Mouse (Mus musculus) limb, embryonic 15.5 days (tissue): ENCODE measurements around the gene Rabl3. TPM values are rescaled to one million over a fixed set of nuclear protein-coding genes. Genes with fewer than 3 reads are reported as not detected.
A peak's percentile ranks its signal among the peaks of the same experiment; 100 is the strongest.

ENCODE experiments used
- ATAC-seq: fragments of 200-750 bp; cut with Nextera tagmentation; 2 replicates; pipeline ENCODE4 v1.8.0; 2017; ENCODE audit warnings: low read depth, moderate TSS enrichment; ENCODE audit not compliant: insufficient number of reproducible peaks, low FRiP score, low TSS enrichment
- H3K27ac ChIP-seq: fragments of 300-500 bp; sonication (generic); 2 replicates; pipeline ENCODE4 v1.5.1; 2015; ENCODE audit warnings: moderate library complexity, mild to moderate bottlenecking, inconsistent platforms
- H3K27me3 ChIP-seq: fragments of 300-500 bp; sonication (generic); 2 replicates; pipeline ENCODE4 v1.6.1; 2015; ENCODE audit warnings: inconsistent platforms
- H3K36me3 ChIP-seq: fragments of 300-500 bp; sonication (generic); 2 replicates; pipeline ENCODE4 v1.6.1; 2015; ENCODE audit warnings: inconsistent platforms
- H3K4me1 ChIP-seq: fragments of 300-500 bp; sonication (generic); 2 replicates; pipeline ENCODE4 v1.6.1; 2015; ENCODE audit warnings: inconsistent platforms
- H3K4me2 ChIP-seq: fragments of 300-500 bp; sonication (generic); 2 replicates; pipeline ENCODE4 v1.6.1; 2015; ENCODE audit warnings: mild to moderate bottlenecking, inconsistent platforms
- H3K4me3 ChIP-seq: fragments of 300-500 bp; sonication (generic); 2 replicates; pipeline ENCODE4 v1.5.1; 2015; ENCODE audit warnings: mild to moderate bottlenecking, inconsistent platforms
- H3K9ac ChIP-seq: fragments of 300-500 bp; sonication (generic); 2 replicates; pipeline ENCODE4 v1.6.1; 2015; ENCODE audit warnings: inconsistent platforms
- H3K9me3 ChIP-seq: fragments of 300-500 bp; sonication (generic); 2 replicates; pipeline ENCODE4 v1.6.1; 2016; ENCODE audit warnings: inconsistent platforms
- WGBS: fragments of 180-500 bp; shearing (Covaris S2); methylation state at CpG from one replicate; pipeline ENCODE4 v1.1.7; 2015; 5-methylcytosine and 5-hydroxymethylcytosine counted together
- polyA plus RNA-seq: library from polyadenylated mRNA; unstranded; fragments of >200 nt; fragmentation: Nextera tagmentation; extraction: Ambion mirVana; gene quantifications from 2 replicates; pipeline ENCODE4 v1.2.1, GENCODE M21; 2015

Rabl3 gene
- polyA plus RNA-seq, 1 experiment from 2014 or later, result 22.8 TPM

- Histone ChIP-seq H3K27me3 (no peaks in the 10 kb centered on the region), H3K27ac (no peak overlapping the region), H3K4me1 (no peaks in the 10 kb centered on the region), H3K4me3 (no peak overlapping the region), H3K36me3 (peaks cover 58% of the 10 kb centered on the region), H3K4me2 (no peak overlapping the region), H3K9ac (no peak overlapping the region), H3K9me3 (no peaks in the 10 kb centered on the region)
- no peak for ATAC-seq
- 96% methylated on average over 2 of the region's 2 CpGs for WGBS
Observed at GRCm38 (mm10) chr16:37520190-37521040, 19.3 kb upstream of the Rabl3 start.

GRCm38 (mm10) chr16:37522100-37522697 is 17.5 kb upstream of the Rabl3 start:
- Histone ChIP-seq H3K27me3 (no peaks in the 10 kb centered on the region), H3K9me3 (no peaks in the 10 kb centered on the region), H3K27ac (no peak overlapping the region), H3K9ac (no peak overlapping the region), H3K36me3 (peaks cover 58% of the 10 kb centered on the region), H3K4me2 (no peak overlapping the region), H3K4me3 (no peak overlapping the region), H3K4me1 (no peaks in the 10 kb centered on the region)
- ATAC-seq, result no peak
- 77% methylated on average over 7 of the region's 7 CpGs for WGBS

DNA sequence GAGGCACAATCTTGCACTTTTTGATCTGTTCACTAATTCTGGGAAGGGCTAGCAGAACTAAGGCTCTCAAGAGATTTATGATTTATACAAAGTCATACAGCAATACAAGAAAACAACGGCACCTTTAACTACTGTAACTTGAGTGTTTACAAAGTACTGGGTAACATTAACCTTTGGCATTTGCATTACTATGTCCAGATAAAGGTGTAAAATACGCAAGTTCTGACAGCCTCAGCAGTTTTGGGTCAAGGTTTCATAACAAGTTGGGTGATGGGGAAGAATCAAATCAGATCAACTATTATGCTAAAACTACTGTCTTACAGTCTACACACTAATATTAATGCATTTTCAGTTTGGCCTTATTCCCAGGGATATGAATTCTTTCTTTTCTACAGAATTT is 14.6 kb upstream of the Rabl3 start:
- Histone ChIP-seq H3K9me3 (no peaks in the 10 kb centered on the region), H3K4me1 (no peaks in the 10 kb centered on the region), H3K36me3 (peaks cover 40% of the 10 kb centered on the region), H3K4me2 (no peak overlapping the region), H3K27ac (no peak overlapping the region), H3K4me3 (no peak overlapping the region), H3K9ac (no peak overlapping the region), H3K27me3 (no peaks in the 10 kb centered on the region)
- no peak for ATAC-seq
- WGBS, result 87% methylated on average over 2 of the region's 2 CpGs

- Histone ChIP-seq H3K9ac (no peak overlapping the region), H3K27me3 (no peaks in the 10 kb centered on the region), H3K4me2 (no peak overlapping the region), H3K36me3 (peaks cover 34% of the 10 kb centered on the region), H3K4me3 (no peak overlapping the region), H3K4me1 (no peaks in the 10 kb centered on the region), H3K27ac (no peak overlapping the region), H3K9me3 (no peaks in the 10 kb centered on the region)
- 92% methylated on average over 3 of the region's 3 CpGs for WGBS
- ATAC-seq, result no peak
Observed at GRCm38 (mm10) chr16:37526688-37527223, 12.9 kb upstream of the Rabl3 start.

DNA sequence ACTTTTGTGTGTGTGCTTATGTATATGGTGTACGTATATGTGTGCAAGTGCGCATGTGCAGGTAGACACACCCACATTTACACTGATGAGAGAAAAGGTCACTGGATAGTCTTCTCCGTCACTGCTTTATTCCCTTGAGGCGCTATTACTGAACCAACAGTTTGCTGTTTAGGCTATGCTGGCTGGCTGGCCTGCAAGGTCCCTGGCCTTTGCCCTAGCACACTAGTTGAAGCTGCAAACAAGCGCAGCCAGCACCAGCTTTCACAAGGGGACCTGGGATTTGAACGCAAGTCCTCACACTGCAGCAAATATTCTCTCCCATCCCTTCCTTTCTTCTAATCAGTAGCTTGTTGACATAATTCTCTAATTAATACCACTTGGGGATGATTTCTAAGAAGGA is 9.5 kb upstream of the Rabl3 start:
- Histone ChIP-seq H3K27me3 (no peaks in the 10 kb centered on the region), H3K27ac (no peak overlapping the region), H3K9ac (no peak overlapping the region), H3K4me1 (no peaks in the 10 kb centered on the region), H3K4me2 (no peak overlapping the region), H3K36me3 (peaks cover 22% of the 10 kb centered on the region; the same call in 1 of the 2 replicates), H3K4me3 (no peak overlapping the region), H3K9me3 (no peaks in the 10 kb centered on the region)
- no peak for ATAC-seq
- WGBS, result 88% methylated on average over 6 of the region's 6 CpGs

GRCm38 (mm10) chr16:37532046-37532445 is 7.6 kb upstream of the Rabl3 start:
- no peaks in the 10 kb centered on the region for H3K9me3 ChIP-seq
- H3K4me1 ChIP-seq, result no peaks in the 10 kb centered on the region
- H3K4me2 ChIP-seq, result no peak overlapping the region
- no peaks in the 10 kb centered on the region for H3K27me3 ChIP-seq
- H3K36me3 ChIP-seq, result peaks cover 20% of the 10 kb centered on the region; the same call in 1 of the 2 replicates
- no peak for ATAC-seq
- H3K9ac ChIP-seq, result no peak overlapping the region
- H3K27ac ChIP-seq, result no peak overlapping the region
- no peak overlapping the region for H3K4me3 ChIP-seq
- 80% methylated on average over 1 of the region's 1 CpGs for WGBS

DNA sequence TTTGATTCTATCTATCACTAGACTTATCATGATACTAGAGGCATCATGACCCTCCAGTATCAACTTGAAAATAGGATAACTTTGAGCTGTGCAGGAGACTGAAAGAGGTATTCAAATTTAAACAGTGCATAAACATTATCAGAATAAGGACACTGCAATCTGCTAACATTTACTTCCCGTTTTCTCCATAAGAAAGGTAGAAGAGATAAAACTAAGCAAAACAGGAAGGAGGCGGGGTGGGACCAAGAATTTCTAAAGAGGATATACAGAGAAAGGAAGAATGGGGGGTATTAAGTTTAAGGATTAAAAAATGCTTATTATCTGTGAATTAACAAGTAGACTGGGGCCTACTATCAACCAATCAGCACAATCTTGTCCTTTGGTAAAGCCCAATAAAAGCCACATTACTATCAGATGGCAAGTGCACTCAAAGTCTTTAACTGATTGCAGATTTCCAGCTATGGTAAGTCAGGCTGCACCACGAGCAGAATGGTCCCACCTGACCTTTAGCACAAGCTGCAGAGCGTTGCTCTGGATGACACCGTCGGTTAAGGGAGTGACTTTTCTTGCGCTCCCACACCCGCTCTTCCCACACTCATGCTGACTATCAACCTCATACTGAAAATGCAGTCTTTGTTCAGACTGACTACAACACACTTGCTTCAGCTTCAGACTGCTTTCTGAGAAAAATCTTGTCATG is 6.2 kb upstream of the Rabl3 start:
- Histone ChIP-seq H3K9ac (no peak overlapping the region), H3K4me2 (no peak overlapping the region), H3K9me3 (no peaks in the 10 kb centered on the region), H3K27ac (no peak overlapping the region), H3K4me1 (peaks cover 2% of the 10 kb centered on the region), H3K27me3 (no peaks in the 10 kb centered on the region), H3K4me3 (no peak overlapping the region), H3K36me3 (peaks cover 20% of the 10 kb centered on the region; the same call in 1 of the 2 replicates)
- ATAC-seq, result no peak
- WGBS, result 85% methylated on average over 8 of the region's 8 CpGs

DNA sequence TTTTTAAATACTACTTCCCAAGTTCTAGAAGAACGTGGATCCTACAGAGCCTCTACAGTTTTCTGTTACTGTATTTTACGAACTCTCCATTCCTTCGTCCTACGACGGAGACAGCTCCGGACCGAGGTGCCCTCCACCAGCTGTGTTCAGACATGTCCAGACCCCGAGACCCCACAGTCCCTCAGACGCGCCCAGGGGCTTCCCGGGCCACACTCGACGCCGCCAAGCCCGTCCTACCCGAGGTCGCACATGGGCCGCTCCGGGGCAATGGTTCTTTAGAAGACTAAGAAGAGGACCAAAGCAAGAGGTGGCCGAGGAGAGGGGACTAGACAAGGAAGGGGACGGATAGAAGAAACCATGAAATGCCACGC is 460 bp upstream of the Rabl3 start:
- Histone ChIP-seq H3K27ac (peak overlapping the region; percentile 71), H3K4me3 (peak overlapping the region; percentile 64), H3K27me3 (no peaks in the 10 kb centered on the region), H3K9me3 (no peaks in the 10 kb centered on the region), H3K9ac (peak overlapping the region; percentile 82), H3K36me3 (peaks cover 23% of the 10 kb centered on the region; the same call in 1 of the 2 replicates), H3K4me1 (peaks cover 14% of the 10 kb centered on the region), H3K4me2 (peak overlapping the region; percentile 62)
- under 1% methylated on average over 22 of the region's 22 CpGs for WGBS
- ATAC-seq, result peak; percentile 9; the same call in 1 of the 2 replicates

DNA sequence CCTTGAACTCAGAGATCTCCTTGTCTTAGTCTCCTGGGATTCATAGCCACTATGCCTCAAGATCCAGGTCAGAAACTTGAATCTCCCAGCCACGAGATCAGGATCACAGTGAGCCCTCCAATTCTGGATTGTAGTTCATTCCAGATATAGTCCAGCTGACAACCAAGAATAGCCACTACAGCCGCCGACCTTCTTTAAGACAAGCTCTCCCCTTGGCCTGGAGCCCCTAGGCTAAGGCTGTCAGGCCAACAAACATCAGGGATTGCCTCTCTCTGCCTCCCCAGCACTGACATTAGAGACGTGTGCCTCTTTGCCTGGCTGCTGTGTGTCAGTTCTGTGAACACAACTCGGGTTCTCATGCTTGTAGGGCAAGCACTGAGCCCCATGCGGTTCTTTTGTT is 1.1 kb downstream of the Rabl3 start:
- Histone ChIP-seq H3K27me3 (no peaks in the 10 kb centered on the region), H3K4me3 (peak overlapping the region; percentile 64; the same call in 1 of the 2 replicates), H3K4me2 (peak overlapping the region; percentile 62), H3K36me3 (peaks cover 13% of the 10 kb centered on the region; the same call in 1 of the 2 replicates), H3K9me3 (no peaks in the 10 kb centered on the region), H3K9ac (no peak overlapping the region), H3K4me1 (peaks cover 14% of the 10 kb centered on the region), H3K27ac (no peak overlapping the region)
- ATAC-seq, result no peak
- 86% methylated on average over 6 of the region's 6 CpGs for WGBS

GRCm38 (mm10) chr16:37546312-37546711 is 6.6 kb downstream of the Rabl3 start:
- Histone ChIP-seq H3K9ac (no peak overlapping the region), H3K4me2 (no peak overlapping the region), H3K4me3 (no peak overlapping the region), H3K4me1 (no peaks in the 10 kb centered on the region), H3K36me3 (peaks cover 13% of the 10 kb centered on the region; the same call in 1 of the 2 replicates), H3K27ac (no peak overlapping the region), H3K27me3 (no peaks in the 10 kb centered on the region), H3K9me3 (no peaks in the 10 kb centered on the region)
- ATAC-seq, result no peak
- WGBS, result 84% methylated on average over 5 of the region's 5 CpGs

GRCm38 (mm10) chr16:37550266-37550665 is 10.6 kb downstream of the Rabl3 start:
- ATAC-seq, result no peak
- Histone ChIP-seq H3K9ac (no peak overlapping the region), H3K4me3 (no peak overlapping the region), H3K9me3 (no peaks in the 10 kb centered on the region), H3K36me3 (no peaks in the 10 kb centered on the region), H3K4me1 (no peaks in the 10 kb centered on the region), H3K27ac (no peak overlapping the region), H3K4me2 (no peak overlapping the region), H3K27me3 (no peaks in the 10 kb centered on the region)
- 77% methylated on average over 3 of the region's 3 CpGs for WGBS

GRCm38 (mm10) chr16:37550981-37551380 is 11.3 kb downstream of the Rabl3 start:
- Histone ChIP-seq H3K27ac (no peak overlapping the region), H3K27me3 (no peaks in the 10 kb centered on the region), H3K9ac (no peak overlapping the region), H3K9me3 (no peaks in the 10 kb centered on the region), H3K4me2 (no peak overlapping the region), H3K4me1 (no peaks in the 10 kb centered on the region), H3K36me3 (no peaks in the 10 kb centered on the region), H3K4me3 (no peak overlapping the region)
- ATAC-seq, result no peak
- WGBS, result 94% methylated on average over 2 of the region's 2 CpGs
